Comparison of ENCODE assay signal across 13 mouse cellular contexts in genomic region chr12:5330496-5331070, GRCm38 (mm10).
"Had no signal": no experiment of that assay in that cellular context is flagged by ENCODE, and none has a peak within 500 bp of the region (broad histone marks: within the 10 kb centered on the region; RNA-seq: fewer than 3 reads in every experiment).

No protein-coding gene starts in this region.

- DNase-seq: kidney, adult 9 months; kidney, postnatal 14 days; layer of hippocampus, adult 9-11 months; liver, postnatal 0 days; lung, embryonic 14.5 days; lung, postnatal 36 days; midbrain, embryonic 14.5 days; right cerebral cortex, adult 18-20 months; right cerebral cortex, postnatal 14 days; right cerebral cortex, postnatal 4 days; thymus, adult 2 months; thymus, postnatal 14 days; thymus, postnatal 4 days had no signal
